Mouse (Mus musculus): ENCODE measurements around the gene Insig2. TPM values are rescaled to one million over a fixed set of nuclear protein-coding genes. Genes with fewer than 3 reads are reported as not detected.

Insig2 gene
- polyA plus RNA-seq, 1 experiment from 2014 or later, result 17.4 TPM

- no peak for ATAC-seq (ENCODE audit: insufficient number of reproducible peaks, insufficient read depth, low FRiP score, low read depth)
- Histone ChIP-seq H3K9me3 (ENCODE audit: control insufficient read depth, low read depth, low read length) (no peaks in the 10 kb centered on the region), H3K4me2 (replicated peaks; ENCODE audit: low read depth, low read length) (no peak overlapping the region), H3K36me3 (ENCODE audit: control insufficient read depth, insufficient read depth, low read length) (no peaks in the 10 kb centered on the region), H3K27me3 (ENCODE audit: control insufficient read depth, insufficient read depth, low read length) (no peaks in the 10 kb centered on the region), H3K4me1 (ENCODE audit: control insufficient read depth, insufficient read depth, low read length) (no peaks in the 10 kb centered on the region), H3K9ac (replicated peaks; ENCODE audit: low read depth, low read length) (no peak overlapping the region), H3K4me3 (ENCODE audit: low read depth, low read length) (no peak overlapping the region), H3K27ac (ENCODE audit: low read length) (no peak overlapping the region)
- WGBS, result 41% methylated on average over 4 of the region's 4 CpGs
These were observed 28.2 kb upstream of the Insig2 start for GRCm38 (mm10) chr1:121360561-121360960.

DNA sequence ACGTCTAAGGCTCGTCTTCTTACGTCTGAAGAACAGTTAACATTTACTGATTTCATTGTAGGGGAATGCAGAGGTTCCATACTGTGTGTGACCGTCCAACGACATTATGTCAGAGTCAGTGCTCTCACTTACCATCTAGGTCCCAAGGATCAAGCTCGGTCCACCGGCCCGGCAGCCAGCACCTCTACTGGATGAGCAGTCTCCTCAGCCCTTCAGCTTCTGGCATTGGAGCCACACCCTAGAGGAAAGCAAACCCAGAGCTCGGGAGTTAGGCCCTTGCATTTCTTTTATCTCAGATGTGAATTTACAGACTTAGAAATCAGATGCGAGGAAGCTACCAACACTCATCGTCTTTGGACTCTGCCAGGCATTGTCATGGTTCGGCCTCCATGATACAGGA is 27.3 kb upstream of the Insig2 start:
- WGBS, result 75% methylated on average over 12 of the region's 12 CpGs
- no peak overlapping the region for H3K4me3 ChIP-seq (ENCODE audit: low read depth, low read length)
- no peaks in the 10 kb centered on the region for H3K4me1 ChIP-seq (ENCODE audit: control insufficient read depth, insufficient read depth, low read length)
- H3K9me3 ChIP-seq (ENCODE audit: control insufficient read depth, low read depth, low read length), result no peaks in the 10 kb centered on the region
- no peak for ATAC-seq (ENCODE audit: insufficient number of reproducible peaks, insufficient read depth, low FRiP score, low read depth)
- H3K27me3 ChIP-seq (ENCODE audit: control insufficient read depth, insufficient read depth, low read length), result no peaks in the 10 kb centered on the region
- H3K27ac ChIP-seq (ENCODE audit: low read length), result no peak overlapping the region
- H3K36me3 ChIP-seq (ENCODE audit: control insufficient read depth, insufficient read depth, low read length), result no peaks in the 10 kb centered on the region
- no peak overlapping the region for H3K9ac ChIP-seq (replicated peaks; ENCODE audit: low read depth, low read length)
- no peak overlapping the region for H3K4me2 ChIP-seq (replicated peaks; ENCODE audit: low read depth, low read length)

DNA sequence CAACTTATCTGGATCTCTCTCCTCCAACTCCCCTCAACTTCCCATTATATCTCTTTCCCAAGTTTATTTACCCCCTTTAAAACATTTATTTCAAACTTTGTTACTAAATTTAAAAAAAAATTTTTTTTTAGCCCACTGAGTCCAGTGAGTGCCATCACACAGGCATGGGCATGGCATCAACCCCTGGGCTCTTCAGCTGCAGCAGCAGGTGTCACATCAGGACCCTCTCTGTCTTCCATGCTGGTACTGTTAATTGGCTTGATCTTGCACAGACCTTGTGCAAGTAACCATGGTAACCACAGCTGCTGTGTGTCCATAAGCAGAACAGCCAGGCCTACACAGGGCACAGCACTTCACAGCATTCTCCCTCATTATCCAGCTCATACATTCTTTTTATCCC is 21.4 kb upstream of the Insig2 start:
- Histone ChIP-seq H3K4me2 (replicated peaks; ENCODE audit: low read depth, low read length) (no peak overlapping the region), H3K9ac (replicated peaks; ENCODE audit: low read depth, low read length) (no peak overlapping the region), H3K27ac (ENCODE audit: low read length) (no peak overlapping the region), H3K36me3 (ENCODE audit: control insufficient read depth, insufficient read depth, low read length) (no peaks in the 10 kb centered on the region), H3K4me1 (ENCODE audit: control insufficient read depth, insufficient read depth, low read length) (no peaks in the 10 kb centered on the region), H3K9me3 (ENCODE audit: control insufficient read depth, low read depth, low read length) (no peaks in the 10 kb centered on the region), H3K27me3 (ENCODE audit: control insufficient read depth, insufficient read depth, low read length) (no peaks in the 10 kb centered on the region), H3K4me3 (ENCODE audit: low read depth, low read length) (no peak overlapping the region)
- no peak for ATAC-seq (ENCODE audit: insufficient number of reproducible peaks, insufficient read depth, low FRiP score, low read depth)

DNA sequence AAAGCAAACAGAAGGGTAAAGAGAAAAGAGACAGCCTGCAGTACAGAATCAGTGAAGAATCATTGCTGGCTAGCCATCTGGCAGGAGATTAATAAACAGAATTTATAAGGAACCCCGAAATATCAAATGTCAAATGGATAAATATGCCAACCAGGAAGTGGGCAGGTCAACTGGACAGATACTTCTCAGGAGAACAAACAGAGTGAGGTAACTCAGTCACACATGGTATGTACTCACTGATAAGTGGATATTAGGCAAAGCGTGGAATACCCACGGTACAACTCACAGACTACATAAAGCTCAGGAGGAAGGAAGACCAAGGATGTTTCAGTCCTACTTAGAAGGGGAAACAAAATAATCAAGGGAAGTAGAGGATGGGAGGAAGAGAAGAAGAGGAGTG is 18.6 kb upstream of the Insig2 start:
- Histone ChIP-seq H3K9me3 (ENCODE audit: control insufficient read depth, low read depth, low read length) (no peaks in the 10 kb centered on the region), H3K9ac (replicated peaks; ENCODE audit: low read depth, low read length) (no peak overlapping the region), H3K27ac (ENCODE audit: low read length) (no peak overlapping the region), H3K4me2 (replicated peaks; ENCODE audit: low read depth, low read length) (no peak overlapping the region), H3K4me3 (ENCODE audit: low read depth, low read length) (no peak overlapping the region), H3K27me3 (ENCODE audit: control insufficient read depth, insufficient read depth, low read length) (no peaks in the 10 kb centered on the region), H3K4me1 (ENCODE audit: control insufficient read depth, insufficient read depth, low read length) (no peaks in the 10 kb centered on the region), H3K36me3 (ENCODE audit: control insufficient read depth, insufficient read depth, low read length) (no peaks in the 10 kb centered on the region)
- no peak for ATAC-seq (ENCODE audit: insufficient number of reproducible peaks, insufficient read depth, low FRiP score, low read depth)
- 70% methylated on average over 3 of the region's 3 CpGs for WGBS

GRCm38 (mm10) chr1:121350616-121351015 is 18.2 kb upstream of the Insig2 start:
- H3K36me3 ChIP-seq (ENCODE audit: control insufficient read depth, insufficient read depth, low read length), result no peaks in the 10 kb centered on the region
- no peaks in the 10 kb centered on the region for H3K27me3 ChIP-seq (ENCODE audit: control insufficient read depth, insufficient read depth, low read length)
- 72% methylated on average over 13 of the region's 13 CpGs for WGBS
- no peaks in the 10 kb centered on the region for H3K4me1 ChIP-seq (ENCODE audit: control insufficient read depth, insufficient read depth, low read length)
- no peak overlapping the region for H3K4me2 ChIP-seq (replicated peaks; ENCODE audit: low read depth, low read length)
- no peak for ATAC-seq (ENCODE audit: insufficient number of reproducible peaks, insufficient read depth, low FRiP score, low read depth)
- no peak overlapping the region for H3K9ac ChIP-seq (replicated peaks; ENCODE audit: low read depth, low read length)
- no peaks in the 10 kb centered on the region for H3K9me3 ChIP-seq (ENCODE audit: control insufficient read depth, low read depth, low read length)
- H3K27ac ChIP-seq (ENCODE audit: low read length), result no peak overlapping the region
- no peak overlapping the region for H3K4me3 ChIP-seq (ENCODE audit: low read depth, low read length)

- Histone ChIP-seq H3K4me3 (ENCODE audit: low read depth, low read length) (no peak overlapping the region), H3K36me3 (ENCODE audit: control insufficient read depth, insufficient read depth, low read length) (no peaks in the 10 kb centered on the region), H3K9ac (replicated peaks; ENCODE audit: low read depth, low read length) (no peak overlapping the region), H3K4me2 (replicated peaks; ENCODE audit: low read depth, low read length) (no peak overlapping the region), H3K27me3 (ENCODE audit: control insufficient read depth, insufficient read depth, low read length) (no peaks in the 10 kb centered on the region), H3K4me1 (ENCODE audit: control insufficient read depth, insufficient read depth, low read length) (no peaks in the 10 kb centered on the region), H3K9me3 (ENCODE audit: control insufficient read depth, low read depth, low read length) (no peaks in the 10 kb centered on the region), H3K27ac (ENCODE audit: low read length) (no peak overlapping the region)
- WGBS, result 80% methylated on average over 4 of the region's 4 CpGs
- ATAC-seq (ENCODE audit: insufficient number of reproducible peaks, insufficient read depth, low FRiP score, low read depth), result no peak
These were observed 16.8 kb upstream of the Insig2 start for GRCm38 (mm10) chr1:121348875-121349847.

DNA sequence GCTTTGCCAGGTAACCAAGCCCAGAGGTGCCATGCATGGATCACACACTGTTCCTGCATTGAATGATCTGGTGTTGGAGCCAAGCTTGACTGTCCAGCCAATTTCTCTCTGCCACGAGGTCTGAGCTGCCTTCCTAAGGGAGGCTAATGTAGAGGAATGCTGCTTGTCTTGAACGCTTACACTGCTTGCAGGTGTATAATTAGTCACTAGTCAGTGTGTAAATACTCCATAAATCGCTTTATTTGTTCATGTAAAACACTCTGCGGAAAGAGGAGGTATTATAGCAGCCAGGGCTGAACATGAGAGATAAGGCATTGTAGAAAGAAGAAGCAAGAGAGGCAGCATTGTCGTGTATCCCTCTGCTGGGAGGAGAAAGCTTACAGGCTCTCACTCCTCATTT is 11.6 kb upstream of the Insig2 start:
- WGBS, result 45% methylated on average over 5 of the region's 5 CpGs
- H3K4me3 ChIP-seq (ENCODE audit: low read depth, low read length), result no peak overlapping the region
- no peak overlapping the region for H3K27ac ChIP-seq (ENCODE audit: low read length)
- no peak overlapping the region for H3K9ac ChIP-seq (replicated peaks; ENCODE audit: low read depth, low read length)
- H3K27me3 ChIP-seq (ENCODE audit: control insufficient read depth, insufficient read depth, low read length), result no peaks in the 10 kb centered on the region
- no peak overlapping the region for H3K4me2 ChIP-seq (replicated peaks; ENCODE audit: low read depth, low read length)
- H3K9me3 ChIP-seq (ENCODE audit: control insufficient read depth, low read depth, low read length), result no peaks in the 10 kb centered on the region
- no peaks in the 10 kb centered on the region for H3K36me3 ChIP-seq (ENCODE audit: control insufficient read depth, insufficient read depth, low read length)
- ATAC-seq (ENCODE audit: insufficient number of reproducible peaks, insufficient read depth, low FRiP score, low read depth), result peak; percentile 79
- H3K4me1 ChIP-seq (ENCODE audit: control insufficient read depth, insufficient read depth, low read length), result no peaks in the 10 kb centered on the region

DNA sequence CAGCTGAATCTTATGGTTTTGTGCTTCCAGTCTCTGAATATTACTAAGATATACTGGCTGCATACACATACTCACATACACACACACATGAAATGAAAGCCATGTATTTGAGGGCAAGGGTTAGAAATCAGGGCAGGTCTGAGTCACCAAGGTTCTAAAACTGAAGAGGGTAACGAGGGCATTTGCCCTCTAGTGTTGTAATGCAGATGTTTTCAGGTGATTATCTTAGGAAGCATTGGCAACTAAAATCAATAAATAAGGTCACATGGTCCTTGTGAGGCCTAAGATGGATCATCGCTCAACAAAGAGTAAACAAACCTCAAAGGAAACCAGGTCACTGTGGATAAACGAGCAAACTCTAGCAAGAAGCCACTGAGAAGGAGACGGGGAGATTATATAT is 3.4 kb upstream of the Insig2 start:
- no peak overlapping the region for H3K9ac ChIP-seq (replicated peaks; ENCODE audit: low read depth, low read length)
- no peak overlapping the region for H3K4me2 ChIP-seq (replicated peaks; ENCODE audit: low read depth, low read length)
- H3K27me3 ChIP-seq (ENCODE audit: control insufficient read depth, insufficient read depth, low read length), result no peaks in the 10 kb centered on the region
- no peaks in the 10 kb centered on the region for H3K36me3 ChIP-seq (ENCODE audit: control insufficient read depth, insufficient read depth, low read length)
- H3K9me3 ChIP-seq (ENCODE audit: control insufficient read depth, low read depth, low read length), result no peaks in the 10 kb centered on the region
- H3K4me1 ChIP-seq (ENCODE audit: control insufficient read depth, insufficient read depth, low read length), result no peaks in the 10 kb centered on the region
- no peak overlapping the region for H3K4me3 ChIP-seq (ENCODE audit: low read depth, low read length)
- ATAC-seq (ENCODE audit: insufficient number of reproducible peaks, insufficient read depth, low FRiP score, low read depth), result no peak
- no peak overlapping the region for H3K27ac ChIP-seq (ENCODE audit: low read length)
- WGBS, result 40% methylated on average over 4 of the region's 4 CpGs
